Mouse (Mus musculus) myocyte (in vitro differentiated cells): Measurements from ENCODE around the gene Trim32.

Source experiments
- CEBPB ChIP-seq: IDR thresholded peaks from 2 replicates; pipeline ENCODE4 v1.6.1; 2011; ENCODE audit warnings: mild to moderate bottlenecking, moderate library complexity; ENCODE audit not compliant: poor library complexity, insufficient read depth, severe bottlenecking
- MYOD1 ChIP-seq, 3 experiments: IDR thresholded peaks; one replicate each; pipeline ENCODE4 v1.6.1; 2011; ENCODE audit warnings: control low read depth in 2 of 3, low read depth in 2 of 3, mild to moderate bottlenecking in 2 of 3, moderate library complexity in 1 of 3; ENCODE audit not compliant: insufficient read length in 2 of 3, control insufficient read depth in 1 of 3

- TF ChIP-seq MYOD1 (IDR thresholded peaks at IDR 0.05; ENCODE audit: control insufficient read depth in 1 of 3, insufficient read length in 2 of 3, low read depth in 2 of 3) (no peak), CEBPB (no peak)
Observed at GRCm38 (mm10) chr4:65610329-65610728, 5.5 kb downstream of the Trim32 start.
